Mouse (Mus musculus) liver, adult 2 months (tissue): ENCODE data around the gene Hils1.

Source experiments
- CTCF ChIP-seq: fragments of 200-500 bp; IDR thresholded peaks from 2 replicates; pipeline ENCODE4 v1.5.1; 2011; ENCODE audit warnings: low read depth, low read length, control low read depth
- POLR2A ChIP-seq: fragments of 200-500 bp; IDR thresholded peaks from 2 replicates; pipeline ENCODE4 v1.6.1; 2011; ENCODE audit warnings: low read length, control low read depth; ENCODE audit not compliant: insufficient read depth; ENCODE audit errors: extremely low read depth

GRCm38 (mm10) chr11:94955103-94955502, 12.3 kb upstream of the Hils1 start:
- TF ChIP-seq CTCF (no peak), POLR2A (no peak)
